Mouse (Mus musculus) cerebellum, adult (tissue): ENCODE data around the gene Gm36028.

Source experiments
- ATAC-seq: cut with Nextera tagmentation; 2 replicates; pipeline ENCODE4 v1.9.2; 2017; ENCODE audit warnings: mild to moderate bottlenecking, moderate library complexity, mixed read lengths; ENCODE audit not compliant: insufficient number of reproducible peaks, low FRiP score, low TSS enrichment

The Gm36028 gene

GRCm38 (mm10) chr16:37861029-37861428 lies at the start of gene Gm36028:
Gene Gm36028 (minus strand): TSS chr16:37861146.
- ATAC-seq = no peak

- ATAC-seq = no peak
Observed at GRCm38 (mm10) chr16:37906456-37906855, 45.5 kb upstream of the Gm36028 start.

- ATAC-seq = no peak
Observed at GRCm38 (mm10) chr16:37901318-37901717, 40.4 kb upstream of the Gm36028 start.

DNA sequence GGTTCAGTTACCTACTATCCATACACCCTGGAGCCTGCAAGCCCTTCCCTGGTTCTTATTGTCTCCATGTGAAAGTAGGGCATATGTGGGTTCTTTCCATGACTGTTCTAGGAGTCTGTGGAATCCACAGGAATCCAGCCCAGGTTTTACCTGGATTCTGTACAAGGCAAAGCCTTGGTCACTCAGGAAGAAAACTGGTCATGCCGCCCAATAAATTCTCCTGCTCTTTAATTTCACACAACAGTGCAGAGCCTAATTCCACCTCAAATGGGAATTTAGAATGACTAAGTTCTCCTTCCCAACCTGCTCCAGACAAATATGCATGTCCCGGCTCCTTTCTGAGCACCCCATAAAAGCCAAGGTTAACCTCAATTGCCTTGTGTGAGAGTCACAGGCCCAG lies 38.4 kb upstream of the Gm36028 start:
- no peak for ATAC-seq

DNA sequence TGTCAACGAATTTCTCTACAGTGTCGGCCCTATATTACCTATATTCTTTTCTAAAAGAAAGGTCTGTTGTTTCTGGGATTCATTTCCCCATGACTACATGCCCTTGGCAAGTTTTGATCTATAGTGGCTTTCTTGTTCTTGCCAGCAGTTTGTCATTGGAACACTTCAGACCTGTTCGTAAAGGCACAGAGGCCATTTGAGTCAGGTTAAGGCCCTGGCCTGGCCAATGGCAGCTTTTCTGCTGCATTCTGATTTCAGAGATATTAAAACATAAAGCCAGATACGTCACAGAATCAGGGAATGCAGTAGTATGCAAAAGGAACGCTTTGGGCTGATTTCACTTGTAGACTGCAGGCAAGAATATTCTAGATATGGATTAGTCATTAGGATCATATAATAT lies 37.8 kb upstream of the Gm36028 start:
- no peak for ATAC-seq

DNA sequence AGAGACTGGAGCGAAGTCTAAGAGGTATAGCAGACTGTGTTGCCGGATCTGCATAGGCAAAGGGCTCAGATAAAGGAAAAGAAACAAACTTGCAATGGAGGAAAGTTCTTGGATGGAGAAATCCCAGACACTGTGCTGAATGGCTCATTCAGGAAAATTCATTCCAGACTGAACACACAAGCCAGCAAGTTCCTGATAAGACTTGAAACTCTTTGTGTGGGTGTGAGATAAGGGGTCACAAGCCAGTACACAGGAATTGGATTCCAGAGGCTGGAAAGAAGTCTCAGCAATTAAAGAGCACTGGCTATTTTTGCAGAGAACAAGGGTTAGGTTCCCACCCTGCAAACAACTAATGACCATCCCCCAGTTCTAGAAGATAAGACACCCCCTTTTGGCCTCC lies 33.0 kb upstream of the Gm36028 start:
- no peak for ATAC-seq

GRCm38 (mm10) chr16:37893381-37893780 lies 32.4 kb upstream of the Gm36028 start:
- ATAC-seq = no peak

GRCm38 (mm10) chr16:37892667-37893066 lies 31.7 kb upstream of the Gm36028 start:
- ATAC-seq = no peak

DNA sequence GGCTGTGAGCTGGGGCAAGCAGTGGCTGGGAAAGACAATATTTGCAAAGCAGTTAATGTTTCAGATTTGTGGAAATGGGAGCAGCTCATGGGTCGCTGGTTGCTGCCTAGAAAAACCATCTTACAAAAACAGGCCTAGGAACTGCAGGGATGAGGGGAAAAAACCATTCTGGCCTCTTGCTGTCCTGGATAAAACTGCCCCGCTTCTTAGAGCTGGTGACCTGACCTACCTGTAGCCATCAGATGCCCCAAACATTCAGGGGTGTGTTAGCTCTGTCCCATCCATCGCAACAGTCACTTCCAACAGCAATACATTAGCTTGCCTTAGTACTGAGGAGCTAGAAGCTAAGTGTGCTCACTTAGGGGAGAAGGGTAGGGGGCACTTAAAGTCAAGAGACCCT lies 28.0 kb upstream of the Gm36028 start:
- ATAC-seq = no peak

DNA sequence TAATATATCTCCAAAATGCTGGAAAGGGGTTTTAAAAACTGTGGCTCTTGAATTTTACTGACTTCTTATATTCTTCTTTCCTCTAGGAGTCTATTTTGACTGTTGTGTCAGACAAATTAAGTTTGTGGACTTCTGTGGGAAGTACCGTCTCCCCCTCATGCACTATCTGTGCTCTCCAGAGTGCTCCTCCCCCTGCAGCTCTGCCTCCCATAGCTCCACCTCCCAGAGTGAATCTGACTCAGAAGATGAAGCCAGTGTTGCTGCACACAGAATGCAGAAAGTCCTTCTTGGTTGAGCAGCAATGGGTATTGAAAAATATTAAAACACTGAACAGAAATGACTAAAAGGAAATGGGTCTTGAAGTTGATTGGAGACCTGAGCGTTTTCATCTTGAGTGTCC lies 20.2 kb upstream of the Gm36028 start:
- ATAC-seq = no peak

DNA sequence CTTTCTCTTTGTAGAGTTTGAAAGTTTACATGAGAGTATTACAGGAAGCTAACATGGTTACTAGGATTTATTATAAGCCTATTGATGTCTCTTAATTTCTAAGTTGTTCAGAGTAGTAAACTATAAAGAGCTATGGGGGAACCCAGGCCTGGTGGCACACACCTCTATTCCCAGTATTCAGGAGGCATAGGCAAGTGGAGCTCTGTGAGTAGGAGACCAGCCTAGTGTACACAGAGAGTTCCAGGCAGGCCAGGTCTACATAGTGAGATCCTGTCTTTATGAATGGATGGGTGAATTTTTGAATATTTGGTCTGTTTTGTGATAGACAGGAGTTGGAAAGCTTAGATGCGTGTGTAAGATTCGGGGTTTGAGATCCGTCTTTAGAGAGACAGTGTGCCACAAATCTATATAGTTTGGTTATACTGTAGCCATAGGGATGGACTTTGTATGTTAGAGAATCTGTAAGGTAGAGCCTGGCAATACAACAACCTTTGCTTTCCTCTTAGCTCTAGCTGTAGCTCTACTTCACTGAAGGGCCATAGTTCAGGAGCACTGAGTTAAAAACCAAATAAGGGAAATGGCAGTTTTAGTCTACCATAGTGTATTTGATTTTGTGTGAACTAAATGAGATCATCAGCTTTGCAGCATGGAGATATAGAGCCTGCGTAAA lies 18.9 kb upstream of the Gm36028 start:
- no peak for ATAC-seq

GRCm38 (mm10) chr16:37878951-37879505 lies 18.1 kb upstream of the Gm36028 start:
- no peak for ATAC-seq

DNA sequence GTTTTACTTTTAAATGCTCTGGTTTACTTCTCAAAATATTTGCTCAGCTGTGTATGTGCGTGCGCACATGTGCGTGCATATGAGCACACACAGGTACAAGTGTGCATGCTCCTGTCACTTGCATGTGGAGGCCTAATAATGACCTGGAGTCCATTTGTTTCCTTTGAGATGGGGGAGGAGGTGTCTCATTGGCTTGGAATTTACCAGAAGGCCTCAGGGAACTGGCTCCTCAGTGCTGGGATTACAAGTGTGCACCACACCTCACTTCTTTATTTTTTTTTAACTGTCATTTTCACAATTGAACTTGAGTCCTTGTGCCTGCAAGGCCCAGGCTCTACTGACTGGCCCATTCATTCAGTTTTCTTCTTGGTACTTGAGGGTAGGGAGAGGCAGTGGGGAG lies 16.5 kb upstream of the Gm36028 start:
- ATAC-seq = no peak

DNA sequence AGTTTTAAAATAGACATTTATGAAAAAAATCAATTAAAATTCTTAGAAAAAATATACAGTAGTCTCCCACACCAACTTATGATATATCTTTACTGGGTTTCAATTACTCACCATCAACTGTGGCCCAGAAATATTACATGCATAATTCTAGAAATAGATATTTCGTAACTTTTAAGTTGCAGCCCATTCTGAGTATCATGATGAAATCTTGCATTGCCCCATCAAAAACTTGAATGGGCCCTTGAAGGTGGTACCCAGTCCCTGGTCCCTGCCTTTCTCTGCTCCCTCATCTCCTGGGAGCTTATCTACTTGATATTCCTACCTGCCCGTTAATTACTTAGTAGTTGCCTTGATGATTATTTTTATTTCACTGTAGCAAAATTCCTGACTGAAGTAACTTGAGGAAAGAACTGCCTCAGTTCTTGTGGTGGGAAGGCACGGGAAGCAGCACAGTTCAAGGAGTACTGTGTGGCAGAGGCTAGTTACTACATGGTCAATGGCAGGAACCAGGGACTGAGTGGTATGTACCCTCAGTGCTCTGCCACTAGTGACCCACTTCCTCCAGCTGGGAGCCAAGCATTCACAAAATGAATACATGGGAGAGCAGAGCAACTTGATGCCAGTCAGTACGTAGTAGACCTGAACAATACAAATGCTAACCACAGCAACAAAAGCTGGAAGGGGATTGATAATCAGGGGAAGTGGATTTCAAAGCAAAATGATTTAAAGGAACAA lies 13.7 kb upstream of the Gm36028 start:
- no peak for ATAC-seq

DNA sequence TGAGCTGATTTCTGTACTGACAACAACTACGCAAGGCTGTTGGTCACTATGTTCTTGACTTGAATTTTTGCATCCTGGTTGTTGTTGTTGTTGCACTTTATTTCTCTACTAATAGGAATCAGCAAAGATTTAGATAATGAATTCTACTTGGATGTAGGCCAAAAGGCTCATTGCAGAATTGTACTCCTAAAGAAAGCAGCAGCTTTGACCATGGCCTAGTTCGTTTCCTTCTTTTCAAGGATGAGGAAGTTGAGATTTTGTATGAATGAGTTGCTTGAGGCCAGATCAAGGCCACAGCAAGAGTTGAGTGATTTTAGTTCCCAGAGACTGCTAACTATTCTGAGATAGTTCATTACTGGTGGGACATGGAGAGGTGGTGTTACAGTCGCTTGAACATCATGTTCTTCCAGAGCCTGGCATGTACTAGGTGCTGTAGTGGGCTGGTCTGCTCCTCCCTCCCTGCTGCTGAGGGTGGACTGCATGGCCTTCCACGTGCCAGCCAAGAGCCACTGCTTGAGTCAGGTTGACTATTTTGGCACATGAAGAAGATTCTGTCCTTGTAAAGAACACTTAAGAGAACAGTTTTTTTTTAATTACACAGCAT lies 10.3 kb upstream of the Gm36028 start:
- ATAC-seq = no peak

- no peak for ATAC-seq
Observed at GRCm38 (mm10) chr16:37869470-37870231, 8.7 kb upstream of the Gm36028 start.

DNA sequence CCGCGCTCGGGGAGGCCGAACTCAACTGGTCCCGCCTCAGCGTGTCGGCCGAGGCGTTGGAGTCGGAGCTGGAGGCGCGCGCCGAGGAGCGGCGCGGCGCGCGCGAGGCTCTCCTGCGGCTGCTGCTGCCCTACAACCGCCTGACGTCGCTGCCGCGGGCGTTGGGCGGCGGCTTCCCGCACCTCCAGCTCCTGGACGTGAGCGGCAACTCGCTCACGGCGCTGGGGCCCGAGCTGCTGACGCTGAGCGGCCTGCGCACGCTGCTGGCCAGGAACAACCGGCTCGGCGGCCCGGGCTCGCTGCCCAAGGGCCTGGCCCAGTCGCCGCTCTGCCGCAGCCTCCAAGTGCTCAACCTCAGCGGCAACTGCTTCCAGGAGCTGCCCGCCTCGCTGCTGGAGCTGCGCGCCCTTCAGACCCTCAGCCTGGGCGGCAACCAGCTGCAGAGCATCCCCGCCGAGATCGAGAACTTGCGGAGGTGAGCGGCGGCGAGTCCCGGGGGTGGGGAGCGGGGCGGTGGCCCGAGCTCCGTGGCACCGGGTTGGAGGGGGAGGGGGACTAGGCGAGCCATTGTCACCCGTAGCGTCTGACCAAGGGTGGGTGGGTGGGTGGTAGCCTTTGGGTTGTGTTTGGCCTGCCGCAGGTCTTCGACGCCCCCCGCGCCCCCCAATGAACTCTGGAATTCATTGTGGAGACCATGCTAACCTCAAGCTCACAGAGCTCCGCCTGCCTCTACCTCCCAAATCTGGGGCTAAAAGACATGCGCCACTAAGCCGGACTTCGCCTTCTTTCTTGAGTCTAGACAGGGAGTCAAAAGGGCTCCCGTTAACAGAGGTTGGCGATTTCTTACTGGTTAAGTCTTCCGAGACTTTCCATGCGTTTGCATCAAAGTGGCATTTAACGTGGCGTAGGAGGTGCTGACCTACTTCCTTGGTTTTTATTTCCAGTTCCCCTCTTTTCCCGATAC lies 7.8 kb upstream of the Gm36028 start:
- peak; percentile 75 for ATAC-seq

DNA sequence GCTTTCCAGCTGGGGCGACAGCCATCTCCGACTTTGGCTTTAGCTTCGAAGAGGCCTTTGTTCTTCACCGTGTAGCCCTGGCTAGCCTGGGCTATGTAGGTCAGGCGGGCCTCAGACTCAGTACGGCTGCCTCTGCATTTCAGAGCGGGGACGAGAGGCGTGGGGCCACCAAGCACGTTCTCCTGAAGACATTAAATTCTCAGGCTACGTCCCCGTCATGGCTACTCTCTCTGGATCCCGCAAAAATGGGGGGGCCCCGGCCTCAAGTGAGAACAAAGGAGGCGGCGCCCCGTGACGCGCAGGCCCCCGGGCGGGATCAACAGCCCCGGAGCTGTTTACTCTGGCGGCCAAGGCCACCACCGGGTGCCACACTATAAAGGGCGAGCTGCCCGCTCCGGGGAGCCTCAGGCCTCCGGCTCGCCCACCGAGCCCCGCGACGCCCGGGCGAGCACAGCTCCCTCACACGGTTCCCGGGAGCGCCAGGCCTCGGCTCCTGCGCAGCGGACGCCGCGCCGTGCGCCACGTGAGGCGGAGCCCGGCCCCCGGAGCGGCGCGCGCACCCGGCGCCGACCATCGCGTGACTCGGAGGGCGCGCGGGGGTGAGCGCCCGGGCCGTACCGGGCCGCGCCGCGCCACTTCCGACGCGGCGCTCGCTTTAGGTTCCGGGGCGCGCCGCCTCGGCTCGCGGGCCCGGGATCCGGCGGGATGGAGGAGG lies 7.0 kb upstream of the Gm36028 start, which contains the start of gene Lrrc58:
Lrrc58 (plus strand) TSS at position 599 of the 715 bp plus-strand sequence.
- ATAC-seq = peak; percentile 83

DNA sequence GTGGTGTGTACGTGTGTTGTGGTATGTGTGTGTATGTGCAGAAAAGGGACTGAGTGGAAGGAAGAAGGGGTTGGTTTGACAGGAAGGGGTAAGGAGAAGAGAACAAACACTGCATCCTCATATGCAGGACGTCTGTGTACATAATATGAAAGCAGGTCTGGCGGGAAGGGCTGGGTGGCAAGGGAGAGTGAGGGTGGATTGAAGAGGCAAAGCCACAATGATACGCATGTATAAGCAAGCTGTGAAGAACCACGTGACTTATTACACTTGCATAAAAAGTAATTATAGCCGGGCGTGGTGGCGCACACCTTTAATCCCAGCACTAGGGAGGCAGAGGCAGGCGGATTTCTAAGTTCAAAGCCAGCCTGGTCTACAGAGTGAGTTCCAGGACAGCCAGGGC lies 4.9 kb upstream of the Gm36028 start:
- ATAC-seq = no peak
